ENCODE assay signal across 8 mouse cellular contexts in the genomic region with DNA sequence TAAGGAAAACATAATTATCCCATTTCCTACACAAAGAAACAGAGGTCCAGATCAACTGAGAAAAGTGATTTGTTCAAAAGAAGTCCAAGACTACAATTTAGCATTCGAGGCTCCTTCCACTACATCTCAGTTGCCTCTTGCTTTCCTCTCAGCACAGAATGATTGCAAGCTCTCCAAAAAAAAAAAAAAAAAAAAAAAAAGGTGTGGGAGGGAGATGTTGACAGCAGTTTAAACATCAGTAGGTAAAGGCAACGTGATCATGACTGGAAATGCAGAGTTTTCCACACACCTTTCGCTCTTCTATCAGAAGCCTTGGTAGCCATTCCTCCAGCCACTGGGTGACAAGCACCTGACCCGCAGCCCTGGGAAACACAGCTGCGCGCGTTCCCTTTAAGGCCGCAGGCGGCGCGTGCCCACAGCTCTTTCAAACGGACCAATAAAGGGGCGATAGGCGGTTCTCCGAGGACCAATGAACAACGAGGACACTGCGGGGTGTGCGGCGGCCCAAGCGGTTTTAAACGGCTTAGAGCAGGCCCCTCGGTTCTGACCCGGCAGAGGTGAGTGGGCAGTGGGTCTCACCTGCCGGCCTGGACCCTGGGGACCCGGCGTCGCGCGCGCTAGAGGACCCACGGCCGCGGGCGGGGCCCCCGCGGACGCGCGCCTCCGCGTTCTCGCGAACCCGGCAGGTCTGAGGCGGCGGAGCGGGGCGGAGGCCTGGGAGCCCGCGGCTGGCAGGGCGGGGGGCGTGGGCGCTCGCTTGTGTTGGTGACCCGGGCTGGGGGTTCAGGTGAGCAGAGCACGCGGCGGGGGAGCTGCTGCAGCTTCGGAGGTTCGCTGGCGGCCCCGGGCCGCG. TPM values are rescaled to one million over a fixed set of nuclear protein-coding genes. Genes with fewer than 3 reads are reported as not detected.
DNase-seq lines count a peak whose midpoint lies in the region; ATAC-seq and TF ChIP-seq lines count a peak whose summit lies in the region.

Gene Ckap5 (plus strand): TSS at position 469 of the 853 bp plus-strand sequence.

- H3K4me1 ChIP-seq in ES-Bruce4 (ENCODE audit: control insufficient read depth, insufficient read depth, low read length) = no peaks in the 10 kb centered on the region
- peaks cover 8% of the 10 kb centered on the region for H3K4me1 ChIP-seq in forebrain, embryonic 13.5 days
- H3K4me1 ChIP-seq in liver, postnatal 0 days (ENCODE audit: insufficient read depth) = peaks cover 4% of the 10 kb centered on the region; the same call in 1 of the 2 replicates
- peaks cover 3% of the 10 kb centered on the region; the same call in 1 of the 2 replicates for H3K4me1 ChIP-seq in neural tube, embryonic 14.5 days (ENCODE audit: control insufficient read depth, insufficient read depth, low read length)

- H3K9ac ChIP-seq in ES-Bruce4 (ENCODE audit: low read depth, poor library complexity, severe bottlenecking) = peak within 1 kb of the TSS; percentile 92
- peak within 1 kb of the TSS; percentile 95 for H3K9ac ChIP-seq in forebrain, embryonic 13.5 days
- H3K9ac ChIP-seq in liver, postnatal 0 days (replicated peaks) = peak within 1 kb of the TSS; percentile 99
- peak within 1 kb of the TSS; percentile 95 for H3K9ac ChIP-seq in neural tube, embryonic 14.5 days (replicated peaks; ENCODE audit: low read depth, low read length)

- H3K9me3 ChIP-seq in ES-Bruce4 (replicated peaks; ENCODE audit: control insufficient read depth, insufficient read depth, low read length, poor library complexity, severe bottlenecking) = no peaks in the 10 kb centered on the region
- H3K9me3 ChIP-seq in forebrain, embryonic 13.5 days (replicated peaks) = no peaks in the 10 kb centered on the region
- no peaks in the 10 kb centered on the region for H3K9me3 ChIP-seq in liver, postnatal 0 days (ENCODE audit: low read length)
- no peaks in the 10 kb centered on the region for H3K9me3 ChIP-seq in neural tube, embryonic 14.5 days (ENCODE audit: control insufficient read depth, low read length)

- 1% methylated on average over 64 of the region's 64 CpGs for WGBS in forebrain, embryonic 13.5 days
- WGBS in large intestine, adult 2 months = under 1% methylated on average over 62 of the region's 64 CpGs
- 2% methylated on average over 64 of the region's 64 CpGs for WGBS in liver, postnatal 0 days (ENCODE audit: insufficient replicate concordance)
- 2% methylated on average over 60 of the region's 64 CpGs for WGBS in neural tube, embryonic 14.5 days

- peak; percentile 94 to 95 for DNase-seq in heart, postnatal 10 days
- DNase-seq in large intestine, adult 2 months (ENCODE audit: low read depth, low spot score) = peak; percentile 76
- peak; percentile 94 for DNase-seq in liver, postnatal 0 days
- peak; percentile 91 for DNase-seq in testis, postnatal 10 days (ENCODE audit: low spot score)

- TF ChIP-seq POLR2A in ES-Bruce4 (IDR thresholded peaks at IDR 0.05; ENCODE audit: insufficient read depth, low read length) = peak; percentile 81

- H3K4me3 ChIP-seq in ES-Bruce4 (ENCODE audit: low read depth, low read length) = peak within 1 kb of the TSS; percentile 84
- peak within 1 kb of the TSS; percentile 98 for H3K4me3 ChIP-seq in forebrain, embryonic 13.5 days
- peak within 1 kb of the TSS; percentile 100 for H3K4me3 ChIP-seq in liver, postnatal 0 days (ENCODE audit: low read depth, low read length)
- H3K4me3 ChIP-seq in neural tube, embryonic 14.5 days (ENCODE audit: low read depth, low read length) = peak within 1 kb of the TSS; percentile 96

- 0 out of 2 replicates have a peak, but pooled peaks have one; percentile 34 for TF ChIP-seq EP300 in ES-Bruce4 (IDR thresholded peaks at IDR 0.05; ENCODE audit: insufficient read depth, low read depth, low read length)
- TF ChIP-seq EP300 in liver, postnatal 0 days (IDR thresholded peaks at IDR 0.05; ENCODE audit: low read depth) = no peak; the same call in 1 of the 2 replicates

- peaks cover 5% of the 10 kb centered on the region; the same call in 1 of the 2 replicates for H3K36me3 ChIP-seq in ES-Bruce4 (ENCODE audit: control insufficient read depth, insufficient read depth, low read length, poor library complexity, severe bottlenecking)
- H3K36me3 ChIP-seq in forebrain, embryonic 13.5 days (ENCODE audit: poor library complexity, severe bottlenecking) = peaks cover 16% of the 10 kb centered on the region
- H3K36me3 ChIP-seq in liver, postnatal 0 days (replicated peaks; ENCODE audit: insufficient read depth, low read length) = no peaks in the 10 kb centered on the region; the same call in 1 of the 2 replicates
- H3K36me3 ChIP-seq in neural tube, embryonic 14.5 days (ENCODE audit: control insufficient read depth, insufficient read depth, low read length) = no peaks in the 10 kb centered on the region

- TF ChIP-seq CTCF in ES-Bruce4 (IDR thresholded peaks at IDR 0.05; ENCODE audit: low read depth, low read length) = no peak
- TF ChIP-seq CTCF in liver, postnatal 0 days (IDR thresholded peaks at IDR 0.05; ENCODE audit: low read depth) = peak; percentile 51

- peak within 1 kb of the TSS; percentile 78 for H3K4me2 ChIP-seq in forebrain, embryonic 13.5 days
- H3K4me2 ChIP-seq in liver, postnatal 0 days (ENCODE audit: low read depth, low read length) = peak within 1 kb of the TSS; percentile 70
- peak within 1 kb of the TSS; percentile 76 for H3K4me2 ChIP-seq in neural tube, embryonic 14.5 days (ENCODE audit: low read depth, low read length)

- peak; percentile 100 for ATAC-seq in cerebellum, adult (ENCODE audit: insufficient number of reproducible peaks, low FRiP score, low TSS enrichment)
- ATAC-seq in forebrain, embryonic 13.5 days = peak; percentile 99
- ATAC-seq in liver, postnatal 0 days = peak; percentile 100
- peak; percentile 99 for ATAC-seq in neural tube, embryonic 14.5 days (ENCODE audit: low read depth)

- intact Hi-C loops in heart, postnatal 10 days (cut with DNase I) = no loop called here

- peak within 1 kb of the TSS; percentile 18 for H3K27ac ChIP-seq in ES-Bruce4 (ENCODE audit: insufficient read depth, low read length)
- peak within 1 kb of the TSS; percentile 83 for H3K27ac ChIP-seq in forebrain, embryonic 13.5 days
- peak within 1 kb of the TSS; percentile 91 for H3K27ac ChIP-seq in liver, postnatal 0 days (ENCODE audit: low read depth)
- peak within 1 kb of the TSS; percentile 85 for H3K27ac ChIP-seq in neural tube, embryonic 14.5 days (ENCODE audit: low read depth, low read length)

- no peaks in the 10 kb centered on the region for H3K27me3 ChIP-seq in ES-Bruce4 (ENCODE audit: control insufficient read depth, insufficient read depth, low read length, poor library complexity, severe bottlenecking)
- H3K27me3 ChIP-seq in forebrain, embryonic 13.5 days = no peaks in the 10 kb centered on the region
- H3K27me3 ChIP-seq in liver, postnatal 0 days (ENCODE audit: insufficient read depth, low read length) = no peaks in the 10 kb centered on the region
- H3K27me3 ChIP-seq in neural tube, embryonic 14.5 days (ENCODE audit: control insufficient read depth, insufficient read depth, low read length) = no peaks in the 10 kb centered on the region

RNA-seq across cellular contexts. Expression of gene Ckap5, which starts in this region (rescaled TPM):
- 204 and 218 TPM in 2 replicates for polyA plus RNA-seq in ES-Bruce4 (2011; ENCODE audit: insufficient read depth, insufficient read length, low read depth, missing spikeins)
- polyA plus RNA-seq in forebrain, embryonic 13.5 days (2015; fragmentation: Nextera tagmentation; extraction: Ambion mirVana) = 185 and 187 TPM in 2 replicates
- total RNA-seq in heart, postnatal 10 days (2021) = 10 to 100 TPM; 56.7 to 69.6 TPM
- polyA plus RNA-seq in large intestine, adult 2 months (2012; rRNA removed) = 6.1 and 9.2 TPM in 2 replicates
- polyA plus RNA-seq in liver, postnatal 0 days (2015; fragmentation: Nextera tagmentation; extraction: Ambion mirVana) = 18.0 and 22.1 TPM in 2 replicates
- 117 and 123 TPM in 2 replicates for polyA plus RNA-seq in neural tube, embryonic 14.5 days (2014; fragmentation: Nextera tagmentation; extraction: Ambion mirVana)

Comparison
In these comparisons a context has a peak if more than half of its experiments do, and no peak if none do; other contexts are left out.
1. Peak in every context shown above with its lines: DNase-seq, ATAC-seq, H3K4me3 ChIP-seq and H3K27ac ChIP-seq.
2. H3K27ac ChIP-seq: peak in every context shown above with its lines; median percentile 91 in liver, postnatal 0 days; 85 in neural tube, embryonic 14.5 days; 83 in forebrain, embryonic 13.5 days; 18 in ES-Bruce4.